Mouse (Mus musculus) adrenal gland, adult 18-20 months (tissue): ENCODE data around the gene Dctn1. TPM values are rescaled to one million over a fixed set of nuclear protein-coding genes. Genes with fewer than 3 reads are reported as not detected.

ENCODE experiments used
- DNase-seq, 2 experiments: peaks; one replicate each; pipeline ENCODE4 v3.0.0; 2021 to 2022; ENCODE audit warnings: low spot score in 2 of 2
- long read RNA-seq, 2 experiments: library from polyadenylated mRNA; stranded (forward); transcript quantifications; one replicate each; pipeline ENCODE4 v2.0.0; 2021
- total RNA-seq, 2 experiments: library from RNA; stranded (reverse); gene quantifications; 1 replicate in 1 of 2; 2 replicates in 1 of 2; pipeline ENCODE4 v1.2.3; 2021

Dctn1 gene
- total RNA-seq: 100 to 1,000 TPM; 111 to 138 TPM
- long read RNA-seq, experiment 1, full-length matches to known transcripts: 148 of 230 reads
- long read RNA-seq, experiment 1, partial matches to known transcripts: 40 of 230 reads
- long read RNA-seq, experiment 1, other reads (novel, unspliced or antisense): 42 of 230 reads
- long read RNA-seq, experiment 2, full-length matches to known transcripts: 147 of 302 reads
- long read RNA-seq, experiment 2, partial matches to known transcripts: 121 of 302 reads
- long read RNA-seq, experiment 2, other reads (novel, unspliced or antisense): 34 of 302 reads

- DNase-seq: peak; percentile 93
Measured at GRCm38 (mm10) chr6:83165607-83166242, at the start of gene Dctn1. Gene Dctn1 (plus strand): TSS chr6:83165920.

- no peak for DNase-seq
Measured at GRCm38 (mm10) chr6:83116373-83117164, 49.2 kb upstream of the Dctn1 start.

DNA sequence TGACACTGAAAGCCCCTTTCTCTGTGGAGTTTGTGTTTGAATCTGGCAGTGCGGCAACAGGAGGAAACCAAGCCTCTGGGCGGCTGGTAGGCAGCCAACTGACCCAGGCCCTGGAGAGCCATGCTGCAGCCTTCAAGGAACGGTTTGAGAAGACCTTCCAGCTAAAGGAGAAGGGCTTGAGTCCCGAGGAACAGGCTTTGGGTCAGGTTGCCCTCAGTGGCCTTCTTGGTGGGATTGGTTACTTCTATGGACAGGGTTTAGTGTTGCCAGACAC is 48.6 kb upstream of the Dctn1 start:
- no peak for DNase-seq

DNA sequence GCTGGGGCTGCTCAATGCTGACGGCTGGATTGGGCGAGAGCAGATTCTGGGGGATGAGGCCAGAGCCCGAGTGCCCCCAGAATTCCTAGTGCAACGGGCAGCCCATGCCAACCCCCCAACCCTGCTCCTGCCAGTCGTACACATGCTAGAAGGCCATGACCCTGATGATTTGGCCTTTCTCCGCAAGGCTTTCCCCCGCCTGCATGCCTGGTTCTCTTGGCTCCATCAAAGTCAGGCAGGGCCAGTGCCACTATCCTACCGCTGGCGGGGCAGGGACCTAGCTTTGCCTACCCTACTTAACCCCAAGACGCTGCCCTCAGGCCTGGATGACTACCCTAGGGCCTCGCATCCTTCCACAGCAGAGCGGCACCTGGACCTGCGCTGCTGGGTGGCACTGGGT is 48.1 kb upstream of the Dctn1 start:
- no peak for DNase-seq

DNA sequence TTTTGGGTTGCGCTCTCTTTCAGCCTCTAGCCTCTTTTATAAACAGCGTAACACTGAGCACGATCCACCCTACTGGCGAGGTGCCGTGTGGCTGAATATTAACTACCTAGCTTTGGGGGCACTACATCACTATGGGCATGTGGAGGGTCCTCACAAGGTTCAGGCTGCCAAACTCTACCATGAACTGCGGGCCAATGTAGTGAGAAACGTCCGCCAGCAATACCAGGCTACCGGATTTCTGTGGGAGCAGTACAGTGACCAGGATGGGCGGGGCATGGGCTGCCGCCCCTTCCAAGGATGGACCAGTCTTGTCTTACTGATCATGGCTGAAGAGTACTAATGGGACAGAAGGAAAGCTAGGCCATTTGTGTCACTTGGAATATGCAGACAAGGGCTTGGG is 47.4 kb upstream of the Dctn1 start:
- no peak for DNase-seq

DNA sequence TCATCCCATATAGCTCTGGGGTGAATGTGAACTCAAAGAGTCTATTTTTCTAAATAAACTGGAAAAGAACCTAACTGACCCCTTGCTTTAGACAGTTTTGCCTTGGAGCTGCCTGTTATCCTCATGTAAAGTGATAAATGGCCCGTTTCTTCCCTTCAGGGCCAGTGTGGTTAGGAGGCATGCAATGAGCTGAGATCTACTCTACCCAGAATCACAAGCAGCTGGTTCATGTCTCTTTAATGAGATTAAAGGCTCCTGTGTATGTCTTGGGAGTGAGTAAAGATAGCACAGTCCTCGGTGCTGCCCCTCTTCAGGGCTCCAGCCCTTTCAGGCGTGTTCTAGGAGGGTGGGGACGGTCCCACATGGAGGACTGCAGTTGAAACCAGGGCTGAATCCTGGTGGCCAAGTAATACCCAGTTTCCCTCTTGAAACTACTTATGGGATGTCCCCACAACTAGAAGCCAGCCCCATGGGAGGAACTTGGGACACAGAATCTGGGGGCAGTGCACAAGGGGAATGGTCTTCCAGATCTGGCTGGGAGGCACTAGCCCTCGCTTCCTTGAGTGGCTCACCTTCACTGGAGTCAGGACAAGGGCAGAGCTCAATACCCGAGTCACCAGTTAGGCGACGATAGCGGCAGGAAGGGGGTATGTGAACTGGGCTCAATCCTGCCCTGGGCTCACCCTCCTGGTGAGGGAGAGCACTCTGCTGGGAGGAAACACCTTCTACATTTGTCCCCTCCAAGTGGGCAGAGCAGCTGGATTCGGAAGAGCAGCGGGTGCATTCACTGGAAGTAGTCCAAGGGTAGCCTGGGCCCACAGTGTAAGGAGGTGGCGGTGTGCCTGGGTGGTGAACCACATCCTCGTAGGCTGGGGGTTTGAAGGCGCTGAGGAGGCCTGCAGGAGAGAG is 46.6 kb upstream of the Dctn1 start:
- no peak for DNase-seq

DNA sequence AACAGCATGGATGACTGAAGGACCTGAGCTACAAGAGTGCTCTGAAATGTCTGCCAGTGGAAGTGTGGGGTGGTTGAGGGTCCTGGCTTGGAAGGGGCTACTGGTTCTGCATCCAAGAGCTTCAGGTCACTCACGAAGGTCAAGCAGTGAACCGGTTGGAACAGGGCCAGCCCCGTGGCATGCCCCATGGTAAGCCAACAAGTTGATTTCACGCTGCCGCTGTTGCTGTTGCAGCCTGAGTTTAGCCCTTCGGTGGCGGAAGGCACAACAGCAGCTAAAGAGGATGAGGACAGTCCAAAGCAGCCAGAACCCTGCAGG is 46.0 kb upstream of the Dctn1 start:
- DNase-seq: peak in 1 of 2 experiments; percentile 29

GRCm38 (mm10) chr6:83120930-83121862 is 44.5 kb upstream of the Dctn1 start, which contains the start of gene Wbp1:
Gene Wbp1 (minus strand): TSS chr6:83121559.
- DNase-seq: peak; percentile 77 to 85

DNA sequence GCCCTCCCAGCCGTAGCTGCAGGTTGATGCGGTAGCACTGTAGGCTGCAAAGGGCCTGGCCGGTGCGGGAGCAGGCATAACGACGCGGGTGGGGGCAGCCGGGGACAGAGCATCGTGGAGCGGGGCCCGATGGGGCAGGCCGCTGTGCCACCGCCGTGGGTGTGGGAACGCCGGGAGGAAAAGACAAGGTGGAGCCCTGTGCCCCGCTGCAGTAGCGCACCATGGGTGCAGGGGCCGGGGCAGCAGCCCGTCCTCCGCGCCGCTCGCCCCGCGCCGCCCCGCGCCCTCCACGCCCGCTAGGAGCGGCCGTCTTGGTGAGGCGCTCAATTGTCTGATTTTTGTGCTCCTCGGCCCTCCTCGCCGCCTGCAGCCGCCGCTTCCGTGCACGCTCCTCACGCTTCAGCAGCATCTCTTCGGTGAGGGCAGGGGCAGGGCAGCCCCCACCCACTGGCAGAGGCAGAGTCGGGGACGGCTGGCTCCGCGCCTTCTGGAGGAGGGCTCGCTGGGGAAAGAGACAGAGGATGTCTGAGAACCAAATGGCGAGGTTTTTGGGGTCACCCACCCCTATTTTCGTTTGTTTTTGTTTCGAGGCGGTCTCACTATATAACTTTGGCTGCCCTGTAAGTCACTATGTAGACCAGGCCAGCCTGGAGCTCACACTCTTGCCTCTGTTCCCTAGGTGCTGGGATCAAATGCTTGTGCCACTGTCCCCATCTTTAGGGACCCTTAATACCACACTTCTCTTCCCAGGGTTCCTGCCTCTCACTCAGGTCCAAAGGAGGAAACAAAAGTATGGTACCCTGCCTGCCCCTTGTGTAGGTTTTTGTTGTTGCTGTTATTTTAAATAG is 43.6 kb upstream of the Dctn1 start:
- peak in 1 of 2 experiments; percentile 54 for DNase-seq

DNA sequence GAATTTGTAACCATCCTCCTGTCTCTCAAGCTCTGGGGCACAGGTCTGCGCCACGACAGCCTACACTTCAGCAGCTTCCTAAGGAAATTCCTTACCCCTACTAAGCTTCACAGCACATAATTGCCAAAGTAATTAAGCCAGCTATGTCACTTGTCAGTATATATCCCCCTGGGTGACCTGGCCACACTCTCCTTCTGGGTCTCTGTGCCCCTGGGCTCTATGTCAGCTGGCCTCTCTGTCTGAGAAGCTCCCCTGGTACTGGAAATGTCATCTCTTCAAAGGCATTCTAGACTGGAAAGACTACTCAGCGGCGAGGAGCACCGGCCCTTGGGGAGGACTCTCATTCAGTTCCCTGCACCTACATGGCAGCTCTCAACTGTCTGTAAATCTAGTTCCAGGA is 42.8 kb upstream of the Dctn1 start:
- no peak for DNase-seq

DNA sequence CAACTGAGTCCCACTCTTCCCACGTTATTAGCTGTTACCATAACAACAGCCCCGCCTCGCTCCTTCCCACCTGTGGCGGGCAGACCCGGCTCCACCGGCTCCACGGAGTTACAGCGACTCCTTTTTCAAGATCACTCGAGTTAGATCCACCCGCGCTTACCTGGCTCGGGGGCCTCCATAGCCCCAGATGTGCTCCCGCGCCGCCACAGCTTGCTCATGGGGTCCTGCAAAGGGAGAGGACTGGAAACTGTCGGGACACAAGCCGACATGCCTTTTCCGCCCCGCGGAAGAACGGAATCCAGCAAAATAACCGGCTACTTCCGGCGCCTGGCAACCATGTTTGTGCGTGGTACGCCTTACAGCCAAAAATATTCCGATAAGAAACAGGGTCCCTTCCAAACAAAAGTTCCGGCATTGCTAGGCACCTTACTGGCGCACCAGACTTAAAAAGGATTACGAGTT is 40.8 kb upstream of the Dctn1 start:
- peak; percentile 81 to 88 for DNase-seq

DNA sequence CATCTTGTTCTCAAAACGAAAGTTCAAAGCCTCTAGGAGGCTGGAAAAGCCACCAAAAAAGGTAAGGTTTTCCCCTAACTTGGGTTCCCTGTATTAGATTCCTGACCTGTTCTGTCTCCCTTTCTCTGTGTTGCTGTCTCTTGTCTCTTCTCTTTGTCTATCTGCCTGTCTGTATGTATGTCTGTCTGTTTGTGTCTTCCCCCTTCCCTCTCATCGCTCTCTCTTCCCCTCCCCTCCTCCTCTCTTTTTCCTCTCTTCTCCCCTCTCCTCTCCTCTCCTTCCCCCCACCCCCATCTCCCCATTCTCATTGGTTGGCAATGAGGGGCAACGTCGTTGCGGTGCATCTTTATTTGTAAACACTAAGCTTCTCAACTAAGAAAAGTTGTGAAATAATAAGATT is 40.4 kb upstream of the Dctn1 start, which contains the start of gene Ino80b:
Ino80b (minus strand) TSS at position 101 of the 400 bp plus-strand sequence.
- no peak for DNase-seq

- DNase-seq: no peak
Measured at GRCm38 (mm10) chr6:83127419-83127818, 38.3 kb upstream of the Dctn1 start.

DNA sequence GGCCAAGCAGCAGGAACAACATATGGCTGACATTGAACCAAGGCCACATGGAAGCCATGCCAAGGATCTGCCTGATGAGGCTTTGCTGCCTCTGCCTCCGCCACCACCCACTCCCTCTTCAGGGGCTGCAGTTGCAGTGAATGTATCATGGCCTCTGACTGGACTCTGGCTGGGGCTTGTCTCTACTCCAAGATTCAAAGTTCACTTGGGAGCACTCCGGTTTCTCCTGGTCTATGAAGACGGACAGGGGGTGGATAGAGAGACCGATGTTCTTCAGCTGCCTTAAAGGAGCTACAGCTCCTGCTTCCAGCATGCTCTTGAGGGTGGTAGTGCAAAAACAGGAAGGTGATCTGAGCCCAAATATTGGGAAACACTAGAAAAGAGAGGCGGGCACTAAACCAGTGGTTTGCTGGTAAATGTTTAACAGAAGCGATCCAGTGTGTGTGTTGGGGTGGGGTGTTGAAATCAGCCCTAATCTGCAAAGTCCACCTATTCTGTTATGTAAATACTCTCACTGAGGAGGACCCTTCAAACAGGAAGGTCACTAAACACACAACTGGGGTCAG is 34.2 kb upstream of the Dctn1 start:
- DNase-seq: no peak

DNA sequence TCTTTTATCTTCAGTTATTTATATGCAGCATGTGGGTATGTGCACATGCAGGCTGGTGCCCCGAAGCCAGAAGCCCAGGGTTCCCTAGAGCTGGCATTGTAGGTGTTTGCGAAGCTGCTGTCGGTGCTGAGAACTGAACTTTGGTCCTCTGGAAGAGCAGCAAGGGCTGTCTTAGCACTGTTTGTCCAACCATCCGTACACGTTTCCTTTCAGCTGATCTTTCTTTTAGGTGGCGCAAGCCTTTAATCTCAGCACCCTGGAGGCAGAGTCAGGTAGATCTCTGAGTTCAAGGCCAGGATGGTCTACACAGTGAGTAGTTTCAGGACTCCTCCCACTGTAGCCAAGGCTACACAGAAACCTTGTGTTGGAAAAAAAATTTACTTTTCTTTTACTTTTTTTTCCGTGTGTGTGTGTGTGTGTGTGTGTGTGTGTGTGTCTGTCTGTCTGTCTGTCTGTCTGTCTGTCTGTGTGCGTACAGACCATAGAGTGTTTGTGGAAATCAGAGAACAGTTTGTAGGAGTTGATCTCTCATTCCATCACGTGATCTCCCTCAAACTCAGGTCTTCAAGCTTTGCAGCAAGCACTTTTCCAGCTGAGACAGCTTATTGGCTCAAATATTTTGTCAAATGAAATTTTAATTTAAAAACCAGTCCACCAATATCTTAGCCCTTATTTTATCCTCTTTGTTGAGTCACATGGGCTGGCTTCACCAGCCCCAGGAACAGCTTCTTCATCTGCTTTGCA is 33.4 kb upstream of the Dctn1 start:
- DNase-seq: no peak

- DNase-seq: no peak
Measured at GRCm38 (mm10) chr6:83134226-83134625, 31.5 kb upstream of the Dctn1 start.

- no peak for DNase-seq
Measured at GRCm38 (mm10) chr6:83134951-83135513, 30.7 kb upstream of the Dctn1 start, which contains the start of gene Rtkn. Gene Rtkn (plus strand): TSS chr6:83135463.
